Mouse (Mus musculus): ENCODE measurements around the gene Casc1.
"Not testable (repeated sequence)": the region's sequence is repeated elsewhere in the genome, so short reads cannot be mapped to it uniquely, and the experiment has no call there.

DNA sequence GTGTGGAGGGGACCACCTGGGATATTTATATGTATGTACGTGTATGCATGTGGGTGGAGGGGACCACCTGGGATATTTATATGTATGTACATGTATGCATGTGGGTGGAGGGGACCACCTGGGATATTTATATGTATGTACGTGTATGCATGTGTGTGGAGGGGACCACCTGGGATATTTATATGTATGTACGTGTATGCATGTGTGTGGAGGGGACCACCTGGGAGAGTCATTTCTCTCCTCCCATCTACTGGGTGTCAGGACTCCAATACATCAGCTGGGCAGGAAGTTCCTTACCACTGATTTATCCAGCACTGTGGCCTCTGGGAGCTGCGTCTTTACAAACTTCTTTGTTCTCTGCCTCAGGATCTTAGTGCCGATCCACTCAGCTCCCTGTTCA, 77.8 kb downstream of the Casc1 start:
- not testable (repeated sequence) for TF ChIP-seq CTCF (IDR thresholded peaks at IDR 0.05; ENCODE audit: borderline replicate concordance, extremely low read depth, insufficient read depth, insufficient read length); POLR2A (IDR thresholded peaks at IDR 0.05; ENCODE audit: borderline replicate concordance, extremely low read depth, insufficient read depth, insufficient read length, poor library complexity, severe bottlenecking)

All from brain, embryonic 14.5 days (tissue).